Mouse (Mus musculus): Measurements from ENCODE around the gene Dnajb2. TPM values are rescaled to one million over a fixed set of nuclear protein-coding genes. Genes with fewer than 3 reads are reported as not detected.

Gene Dnajb2
- polyA plus RNA-seq, 1 experiment = 45.8 TPM

DNA sequence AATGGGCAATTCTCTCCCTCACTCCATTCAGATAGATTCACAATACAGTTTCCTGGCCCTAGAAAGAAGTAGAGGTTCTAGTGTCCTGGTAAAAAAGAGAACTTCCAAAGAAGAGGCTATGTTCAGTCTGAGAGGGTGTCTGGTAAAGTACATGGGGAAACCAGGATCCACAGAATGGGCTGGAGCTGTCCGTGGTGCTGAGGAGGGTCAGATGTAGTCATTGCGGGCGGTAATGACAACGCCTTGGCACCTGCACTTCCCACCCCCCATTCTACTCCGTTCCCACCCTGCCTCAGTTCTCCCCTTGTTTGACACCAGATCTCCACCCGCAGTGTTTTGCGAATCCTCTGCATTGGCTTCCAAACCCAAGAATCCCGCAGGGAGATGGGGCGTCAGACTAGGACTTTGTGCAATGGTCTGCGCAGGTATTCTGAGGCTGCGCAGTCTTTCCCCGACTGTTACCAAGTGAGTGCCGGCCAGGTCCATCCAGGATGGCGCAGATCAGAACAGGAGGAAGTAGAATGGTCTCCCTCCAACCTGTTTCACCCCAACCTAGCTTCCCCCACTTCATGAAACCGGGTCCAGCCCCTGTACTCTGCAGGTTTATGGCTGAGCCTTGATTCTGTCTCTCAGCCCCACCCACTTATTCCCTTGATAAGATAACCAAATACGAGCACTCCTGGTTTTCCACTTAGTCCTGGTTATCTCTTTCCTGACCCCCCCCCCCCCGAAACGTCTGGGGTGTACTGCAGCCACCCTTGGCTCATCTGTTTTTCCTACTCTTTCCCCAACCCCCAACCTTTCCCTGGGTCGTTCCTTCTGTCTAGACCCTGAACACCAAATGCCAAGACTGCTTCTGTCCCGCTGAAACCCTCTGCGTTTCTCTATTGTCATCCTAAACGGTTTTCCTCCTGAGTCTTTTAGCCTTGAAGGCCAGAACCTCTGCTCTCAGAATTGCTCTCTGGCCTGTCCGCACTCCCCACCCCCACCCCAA is 41.3 kb downstream of the Dnajb2 start:
- Histone ChIP-seq H3K4me1 (ENCODE audit: control insufficient read depth, insufficient read depth, insufficient read length) (no peaks in the 10 kb centered on the region), H3K4me3 (ENCODE audit: extremely low read depth, insufficient read depth, insufficient read length) (no peak overlapping the region), H3K27ac (ENCODE audit: insufficient read depth, low read length) (no peak overlapping the region), H3K36me3 (ENCODE audit: control insufficient read depth, insufficient read depth, low read length) (no peaks in the 10 kb centered on the region), H3K27me3 (ENCODE audit: control insufficient read depth, insufficient read depth, low read length) (no peaks in the 10 kb centered on the region)
- WGBS = 12% methylated on average over 23 of the region's 23 CpGs
- no peak for TF ChIP-seq POLR2A (IDR thresholded peaks at IDR 0.05; ENCODE audit: low read depth, low read length)
- TF ChIP-seq CTCF (IDR thresholded peaks at IDR 0.05; ENCODE audit: extremely low read depth, insufficient read depth, insufficient read length, insufficient replicate concordance) = no peak
- DNase-seq (ENCODE audit: low read depth in 1 of 2, low spot score in 2 of 2) = no peak

DNA sequence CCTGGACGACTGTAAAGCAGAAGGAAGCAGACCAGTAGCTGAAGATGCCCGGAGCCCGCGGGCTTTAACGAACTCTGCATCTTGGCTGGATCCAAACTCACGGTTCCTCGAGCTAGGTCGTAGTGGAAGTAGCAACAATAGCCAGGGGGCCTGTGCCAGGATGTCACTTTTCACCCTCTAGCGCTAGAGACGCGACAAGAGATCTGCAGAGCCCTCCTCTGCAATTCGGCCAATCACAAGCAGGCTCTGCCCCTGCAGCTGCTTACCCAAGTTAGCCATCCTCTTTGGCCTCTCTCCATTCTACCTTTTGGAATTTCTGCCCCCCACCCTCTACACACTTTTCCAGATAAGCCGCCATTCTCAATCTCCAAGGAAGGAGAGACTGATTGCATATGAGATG is 42.0 kb downstream of the Dnajb2 start, which contains the start of gene Resp18:
Gene Resp18, minus strand, starts transcription at position 188 of the 400 bp plus-strand sequence.
- H3K4me1 ChIP-seq (ENCODE audit: control insufficient read depth, insufficient read depth, insufficient read length) = no peaks in the 10 kb centered on the region
- DNase-seq (ENCODE audit: low read depth in 1 of 2, low spot score in 2 of 2) = no peak
- TF ChIP-seq POLR2A (IDR thresholded peaks at IDR 0.05; ENCODE audit: low read depth, low read length) (no peak), CTCF (IDR thresholded peaks at IDR 0.05; ENCODE audit: extremely low read depth, insufficient read depth, insufficient read length, insufficient replicate concordance) (no peak)
- H3K36me3 ChIP-seq (ENCODE audit: control insufficient read depth, insufficient read depth, low read length) = no peaks in the 10 kb centered on the region
- WGBS = 10% methylated on average over 13 of the region's 13 CpGs
- H3K27ac ChIP-seq (ENCODE audit: insufficient read depth, low read length) = no peak within 1 kb of the TSS
- H3K4me3 ChIP-seq (ENCODE audit: extremely low read depth, insufficient read depth, insufficient read length) = no peak within 1 kb of the TSS
- no peaks in the 10 kb centered on the region for H3K27me3 ChIP-seq (ENCODE audit: control insufficient read depth, insufficient read depth, low read length)

DNA sequence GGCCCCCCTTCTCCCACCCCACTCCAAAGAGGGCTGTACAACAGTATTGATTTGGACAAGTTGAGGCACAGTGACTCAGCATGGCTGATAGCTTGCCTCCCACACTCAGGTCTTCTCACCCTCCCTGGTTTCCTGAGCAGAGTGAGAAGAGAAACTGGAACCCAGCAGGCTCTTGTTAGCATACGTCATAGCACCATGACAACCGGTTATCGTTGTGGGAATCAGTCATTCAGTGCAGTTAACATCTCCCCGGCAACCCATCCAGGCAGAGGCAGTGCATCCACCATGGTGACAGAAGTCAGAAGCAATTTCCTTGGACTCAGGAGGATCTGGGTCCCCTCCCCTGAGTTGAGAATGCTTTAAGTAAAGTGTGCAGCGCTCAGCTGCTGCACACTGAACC is 46.8 kb downstream of the Dnajb2 start:
- Histone ChIP-seq H3K4me3 (ENCODE audit: extremely low read depth, insufficient read depth, insufficient read length) (no peak overlapping the region), H3K4me1 (ENCODE audit: control insufficient read depth, insufficient read depth, insufficient read length) (no peaks in the 10 kb centered on the region), H3K27me3 (ENCODE audit: control insufficient read depth, insufficient read depth, low read length) (no peaks in the 10 kb centered on the region), H3K36me3 (ENCODE audit: control insufficient read depth, insufficient read depth, low read length) (no peaks in the 10 kb centered on the region), H3K27ac (ENCODE audit: insufficient read depth, low read length) (no peak overlapping the region)
- DNase-seq (ENCODE audit: low read depth in 1 of 2, low spot score in 2 of 2) = no peak
- WGBS = 74% methylated on average over 5 of the region's 5 CpGs
- TF ChIP-seq CTCF (IDR thresholded peaks at IDR 0.05; ENCODE audit: extremely low read depth, insufficient read depth, insufficient read length, insufficient replicate concordance) = no peak
- no peak for TF ChIP-seq POLR2A (IDR thresholded peaks at IDR 0.05; ENCODE audit: low read depth, low read length)

- Histone ChIP-seq H3K27me3 (ENCODE audit: control insufficient read depth, insufficient read depth, low read length) (no peaks in the 10 kb centered on the region), H3K4me3 (ENCODE audit: extremely low read depth, insufficient read depth, insufficient read length) (no peak overlapping the region), H3K4me1 (ENCODE audit: control insufficient read depth, insufficient read depth, insufficient read length) (no peaks in the 10 kb centered on the region), H3K36me3 (ENCODE audit: control insufficient read depth, insufficient read depth, low read length) (no peaks in the 10 kb centered on the region), H3K27ac (ENCODE audit: insufficient read depth, low read length) (no peak overlapping the region)
- no peak for DNase-seq (ENCODE audit: low read depth in 1 of 2, low spot score in 2 of 2)
- TF ChIP-seq CTCF (IDR thresholded peaks at IDR 0.05; ENCODE audit: extremely low read depth, insufficient read depth, insufficient read length, insufficient replicate concordance) (no peak), POLR2A (IDR thresholded peaks at IDR 0.05; ENCODE audit: low read depth, low read length) (no peak)
- 86% methylated on average over 7 of the region's 7 CpGs for WGBS
Measured at GRCm38 (mm10) chr1:75284911-75285310, 48.7 kb downstream of the Dnajb2 start.

DNA sequence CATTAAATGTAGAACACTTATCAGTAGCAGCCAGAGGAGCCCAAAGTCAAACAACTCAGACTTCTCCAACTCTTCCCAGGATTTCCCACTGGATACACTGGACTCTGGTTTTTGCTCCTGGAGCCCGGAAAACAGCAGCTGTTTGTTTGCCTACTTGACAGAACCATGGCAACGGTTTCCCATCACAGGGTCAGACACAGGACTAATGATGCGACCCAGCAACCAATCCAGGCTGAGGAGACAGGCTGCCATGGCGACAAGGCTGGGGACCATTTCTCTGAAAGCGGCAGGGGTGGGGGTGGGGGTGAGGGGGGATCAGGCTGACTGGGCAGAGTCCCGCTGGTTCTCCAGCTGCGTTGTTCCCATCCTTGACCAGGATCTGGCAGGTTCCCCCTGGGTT is 53.2 kb downstream of the Dnajb2 start:
- no peak for DNase-seq (ENCODE audit: low read depth in 1 of 2, low spot score in 2 of 2)
- H3K27ac ChIP-seq (ENCODE audit: insufficient read depth, low read length) = no peak overlapping the region
- no peaks in the 10 kb centered on the region for H3K27me3 ChIP-seq (ENCODE audit: control insufficient read depth, insufficient read depth, low read length)
- WGBS = 49% methylated on average over 7 of the region's 7 CpGs
- no peaks in the 10 kb centered on the region for H3K4me1 ChIP-seq (ENCODE audit: control insufficient read depth, insufficient read depth, insufficient read length)
- H3K4me3 ChIP-seq (ENCODE audit: extremely low read depth, insufficient read depth, insufficient read length) = no peak overlapping the region
- TF ChIP-seq CTCF (IDR thresholded peaks at IDR 0.05; ENCODE audit: extremely low read depth, insufficient read depth, insufficient read length, insufficient replicate concordance) (no peak), POLR2A (IDR thresholded peaks at IDR 0.05; ENCODE audit: low read depth, low read length) (no peak)
- H3K36me3 ChIP-seq (ENCODE audit: control insufficient read depth, insufficient read depth, low read length) = no peaks in the 10 kb centered on the region

DNA sequence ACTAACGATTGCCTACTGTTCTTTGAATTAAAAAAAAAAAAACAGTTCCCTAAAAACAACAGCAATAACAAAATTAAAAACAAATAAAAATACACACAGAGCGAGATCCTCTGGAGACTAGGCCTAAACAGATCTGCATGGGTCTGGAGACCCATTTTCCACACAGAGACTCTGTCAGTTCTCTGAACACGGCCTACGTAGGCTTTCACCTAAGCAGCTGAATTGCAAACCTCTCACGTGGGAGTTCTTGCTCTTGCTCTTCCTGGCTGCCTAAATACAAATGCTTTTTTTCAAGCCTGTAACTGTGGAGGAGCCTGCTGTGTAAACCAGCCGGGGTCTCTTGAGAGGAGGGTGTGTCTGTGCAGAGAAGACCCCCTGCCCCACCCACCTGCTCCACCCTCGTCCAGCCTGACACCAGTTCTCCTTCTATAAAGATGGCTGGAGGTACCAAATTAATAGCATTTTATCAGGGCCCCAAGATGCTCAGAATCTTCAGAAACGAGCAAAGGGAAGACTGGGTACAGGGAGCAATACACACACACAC is 53.8 kb downstream of the Dnajb2 start:
- no peaks in the 10 kb centered on the region for H3K36me3 ChIP-seq (ENCODE audit: control insufficient read depth, insufficient read depth, low read length)
- H3K27ac ChIP-seq (ENCODE audit: insufficient read depth, low read length) = no peak overlapping the region
- no peak overlapping the region for H3K4me3 ChIP-seq (ENCODE audit: extremely low read depth, insufficient read depth, insufficient read length)
- H3K4me1 ChIP-seq (ENCODE audit: control insufficient read depth, insufficient read depth, insufficient read length) = no peaks in the 10 kb centered on the region
- TF ChIP-seq POLR2A (IDR thresholded peaks at IDR 0.05; ENCODE audit: low read depth, low read length) (no peak), CTCF (IDR thresholded peaks at IDR 0.05; ENCODE audit: extremely low read depth, insufficient read depth, insufficient read length, insufficient replicate concordance) (no peak)
- DNase-seq (ENCODE audit: low read depth in 1 of 2, low spot score in 2 of 2) = no peak
- whole genome bisulfite sequencing = 77% methylated on average over 8 of the region's 8 CpGs
- no peaks in the 10 kb centered on the region for H3K27me3 ChIP-seq (ENCODE audit: control insufficient read depth, insufficient read depth, low read length)

- Histone ChIP-seq H3K27ac (ENCODE audit: insufficient read depth, low read length) (no peak overlapping the region), H3K4me3 (ENCODE audit: extremely low read depth, insufficient read depth, insufficient read length) (no peak overlapping the region), H3K36me3 (ENCODE audit: control insufficient read depth, insufficient read depth, low read length) (no peaks in the 10 kb centered on the region), H3K27me3 (ENCODE audit: control insufficient read depth, insufficient read depth, low read length) (no peaks in the 10 kb centered on the region), H3K4me1 (ENCODE audit: control insufficient read depth, insufficient read depth, insufficient read length) (no peaks in the 10 kb centered on the region)
- DNase-seq (ENCODE audit: low read depth in 1 of 2, low spot score in 2 of 2) = no peak
- TF ChIP-seq CTCF (IDR thresholded peaks at IDR 0.05; ENCODE audit: extremely low read depth, insufficient read depth, insufficient read length, insufficient replicate concordance) (no peak), POLR2A (IDR thresholded peaks at IDR 0.05; ENCODE audit: low read depth, low read length) (no peak)
Measured at GRCm38 (mm10) chr1:75290582-75290981, 54.4 kb downstream of the Dnajb2 start.
